Mouse (Mus musculus) G1E (cell line): ENCODE data around the gene Scnn1b. TPM values are rescaled to one million over a fixed set of nuclear protein-coding genes. Genes with fewer than 3 reads are reported as not detected.

ENCODE experiments used
- ATAC-seq: 2 replicates; pipeline ENCODE4 v1.8.0; 2016; ENCODE audit warnings: mild to moderate bottlenecking; ENCODE audit not compliant: insufficient number of reproducible peaks, poor library complexity, low FRiP score, severe bottlenecking; ENCODE audit errors: extremely low read depth
- DNase-seq: peaks from one replicate; pipeline ENCODE4 v3.0.0; 2012; ENCODE audit warnings: low spot score
- H3K27me3 ChIP-seq: 2 replicates; pipeline ENCODE4 v1.6.1; 2012; ENCODE audit warnings: mild to moderate bottlenecking, low read length, inconsistent platforms; ENCODE audit not compliant: insufficient read depth
- H3K36me3 ChIP-seq: replicated peaks from 2 replicates; pipeline ENCODE3; 2012; ENCODE audit warnings: mild to moderate bottlenecking, inconsistent platforms
- H3K4me1 ChIP-seq: 2 replicates; pipeline ENCODE4 v1.6.1; 2012; ENCODE audit warnings: low read depth, low read length, inconsistent platforms, mixed read lengths; ENCODE audit not compliant: insufficient read depth
- H3K4me3 ChIP-seq: 2 replicates; pipeline ENCODE4 v1.5.1; 2012; ENCODE audit warnings: low read depth, mild to moderate bottlenecking, inconsistent platforms, low read length, moderate library complexity, mixed read lengths
- H3K9me3 ChIP-seq: replicated peaks from 2 replicates; pipeline ENCODE4 v1.6.1; 2012; ENCODE audit warnings: inconsistent platforms
- CTCF ChIP-seq: IDR thresholded peaks from 2 replicates; pipeline ENCODE4 v1.5.1; 2012; ENCODE audit warnings: low read depth, low read length, inconsistent platforms, mixed read lengths
- GATA1 ChIP-seq: IDR thresholded peaks from 2 replicates; pipeline ENCODE4 v1.6.1; 2012; ENCODE audit warnings: borderline replicate concordance, low read length, inconsistent platforms, mixed read lengths
- GATA2 ChIP-seq: IDR thresholded peaks from 2 replicates; pipeline ENCODE4 v1.6.1; 2012; ENCODE audit warnings: low read depth, low read length, inconsistent platforms, borderline replicate concordance
- POLR2AphosphoS5 ChIP-seq: IDR thresholded peaks from 2 replicates; pipeline ENCODE4 v1.6.1; 2012; ENCODE audit warnings: low read depth, low read length, inconsistent platforms; ENCODE audit not compliant: insufficient replicate concordance
- TAL1 ChIP-seq: conservative IDR thresholded peaks from 2 replicates; pipeline ENCODE4 v1.6.1; 2012; ENCODE audit warnings: low read depth, low read length, inconsistent platforms, mixed read lengths
- polyA plus RNA-seq: library from polyadenylated mRNA; stranded (reverse); fragments of >175 nt; gene quantifications from 2 replicates; pipeline ENCODE4 v1.2.3, GENCODE M21; 2012
- total RNA-seq, 2 experiments: library from RNA; stranded (forward) in 1 of 2; stranded (reverse) in 1 of 2; fragments of 200-1000 nt in 1 of 2; fragments of >200 nt in 1 of 2; fragmentation: Nextera tagmentation in 1 of 2; gene quantifications; 2 replicates each; pipeline ENCODE4 v1.2.3; 2014 to 2017

The Scnn1b gene
- total and polyA plus RNA-seq, 3 experiments: 0.11 TPM; not detected in 2

- TF ChIP-seq GATA2 (no peak), POLR2AphosphoS5 (no peak), TAL1 (no peak), CTCF (no peak), GATA1 (no peak)
- no peak for ATAC-seq
- no peaks in the 10 kb centered on the region for H3K4me1 ChIP-seq
- no peaks in the 10 kb centered on the region for H3K27me3 ChIP-seq
- H3K9me3 ChIP-seq: no peaks in the 10 kb centered on the region
- no peak overlapping the region for H3K4me3 ChIP-seq
- no peak for DNase-seq
- H3K36me3 ChIP-seq: peaks cover 91% of the 10 kb centered on the region
Observed at GRCm38 (mm10) chr7:121931246-121931645, 66.4 kb downstream of the Scnn1b start.

- no peaks in the 10 kb centered on the region for H3K4me1 ChIP-seq
- no peaks in the 10 kb centered on the region for H3K9me3 ChIP-seq
- no peak for ATAC-seq
- H3K4me3 ChIP-seq: no peak overlapping the region
- no peak for TF ChIP-seq GATA1
- no peak for TF ChIP-seq POLR2AphosphoS5
- TF ChIP-seq TAL1: no peak
- no peak for TF ChIP-seq GATA2
- TF ChIP-seq CTCF: no peak
- no peaks in the 10 kb centered on the region for H3K27me3 ChIP-seq
- DNase-seq: no peak
- H3K36me3 ChIP-seq: peaks cover 95% of the 10 kb centered on the region
Observed at GRCm38 (mm10) chr7:121933675-121934074, 68.8 kb downstream of the Scnn1b start.

- peaks cover 95% of the 10 kb centered on the region for H3K36me3 ChIP-seq
- no peaks in the 10 kb centered on the region for H3K9me3 ChIP-seq
- H3K4me3 ChIP-seq: no peak overlapping the region
- ATAC-seq (no peak), DNase-seq (no peak)
- H3K4me1 ChIP-seq: no peaks in the 10 kb centered on the region
- no peaks in the 10 kb centered on the region for H3K27me3 ChIP-seq
- TF ChIP-seq GATA1 (no peak), TAL1 (no peak), POLR2AphosphoS5 (no peak), CTCF (no peak), GATA2 (no peak)
Observed at GRCm38 (mm10) chr7:121934346-121934745, 69.5 kb downstream of the Scnn1b start.

- Histone ChIP-seq H3K27me3 (no peaks in the 10 kb centered on the region), H3K36me3 (peaks cover 92% of the 10 kb centered on the region), H3K9me3 (no peaks in the 10 kb centered on the region), H3K4me1 (peaks cover 10% of the 10 kb centered on the region), H3K4me3 (no peak overlapping the region)
- TF ChIP-seq CTCF: no peak
- no peak for TF ChIP-seq TAL1
- no peak for TF ChIP-seq GATA1
- TF ChIP-seq GATA2: no peak
- no peak for TF ChIP-seq POLR2AphosphoS5
- ATAC-seq (no peak), DNase-seq (no peak)
Observed at GRCm38 (mm10) chr7:121935906-121936794, 71.3 kb downstream of the Scnn1b start.

GRCm38 (mm10) chr7:121936861-121937630 lies 72.2 kb downstream of the Scnn1b start:
- Histone ChIP-seq H3K4me3 (no peak overlapping the region), H3K27me3 (no peaks in the 10 kb centered on the region), H3K36me3 (peaks cover 93% of the 10 kb centered on the region), H3K9me3 (no peaks in the 10 kb centered on the region), H3K4me1 (peaks cover 10% of the 10 kb centered on the region)
- ATAC-seq (no peak), DNase-seq (no peak)
- TF ChIP-seq GATA2 (no peak), TAL1 (no peak), POLR2AphosphoS5 (no peak), GATA1 (no peak)

GRCm38 (mm10) chr7:121938124-121938891 lies 73.5 kb downstream of the Scnn1b start:
- Histone ChIP-seq H3K9me3 (no peaks in the 10 kb centered on the region), H3K4me1 (peaks cover 10% of the 10 kb centered on the region), H3K36me3 (peaks cover 91% of the 10 kb centered on the region), H3K27me3 (no peaks in the 10 kb centered on the region), H3K4me3 (no peak overlapping the region)
- DNase-seq (no peak), ATAC-seq (no peak)
- TF ChIP-seq GATA2: no peak
- no peak for TF ChIP-seq POLR2AphosphoS5
- no peak for TF ChIP-seq CTCF
- TF ChIP-seq GATA1: no peak
- TF ChIP-seq TAL1: no peak
